Mouse (Mus musculus) 416B (cell line): ENCODE measurements at regions not wholly inside any gene's neighbourhood (a gene's known extent, or its start where the extent isn't known, plus 50 kb on each side); places are given as distances from the start of the nearest gene placed in this dataset.

Experiments
- DNase-seq: peaks from one replicate; pipeline ENCODE4 v3.0.0; 2011; ENCODE audit warnings: low read depth

DNA sequence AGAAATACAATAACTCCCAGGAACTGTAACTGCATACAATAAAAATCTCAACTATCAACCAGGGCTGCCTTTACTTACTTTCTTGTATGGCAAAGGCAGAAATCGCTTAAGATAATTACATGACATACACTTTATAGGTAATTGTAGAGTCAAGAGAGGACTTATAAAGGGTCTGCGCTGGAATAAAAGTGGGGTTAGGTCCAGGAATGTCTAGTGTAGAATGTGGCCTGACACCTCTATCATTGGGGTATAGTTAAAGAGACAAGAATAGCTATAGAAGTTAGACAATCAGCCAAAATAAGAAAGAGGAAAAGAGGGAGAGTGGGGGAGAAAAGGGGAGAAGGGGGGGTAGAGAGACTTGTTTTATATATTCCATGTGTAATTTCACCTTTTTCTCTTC is 144.8 kb upstream of the Gimd1 start:
- DNase-seq, result no peak

DNA sequence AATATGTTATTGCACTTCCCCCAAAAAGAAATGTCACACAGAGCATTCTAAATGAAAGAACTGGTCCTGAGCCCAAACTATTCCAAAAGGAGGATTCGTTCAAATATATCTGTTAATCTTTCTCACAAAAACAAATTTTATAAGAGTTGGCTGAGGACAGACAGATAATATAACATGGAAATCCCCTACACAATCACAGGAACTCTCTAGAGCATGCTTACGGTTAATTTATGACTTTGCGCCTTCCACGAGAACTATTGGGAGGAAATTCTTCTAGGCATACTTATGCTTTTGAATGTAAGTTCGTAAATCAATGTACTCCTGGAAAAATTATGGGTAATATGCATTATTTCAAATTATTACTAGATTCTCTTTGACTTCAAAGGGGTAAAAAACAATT is 144.1 kb upstream of the Gimd1 start:
- DNase-seq, result no peak

DNA sequence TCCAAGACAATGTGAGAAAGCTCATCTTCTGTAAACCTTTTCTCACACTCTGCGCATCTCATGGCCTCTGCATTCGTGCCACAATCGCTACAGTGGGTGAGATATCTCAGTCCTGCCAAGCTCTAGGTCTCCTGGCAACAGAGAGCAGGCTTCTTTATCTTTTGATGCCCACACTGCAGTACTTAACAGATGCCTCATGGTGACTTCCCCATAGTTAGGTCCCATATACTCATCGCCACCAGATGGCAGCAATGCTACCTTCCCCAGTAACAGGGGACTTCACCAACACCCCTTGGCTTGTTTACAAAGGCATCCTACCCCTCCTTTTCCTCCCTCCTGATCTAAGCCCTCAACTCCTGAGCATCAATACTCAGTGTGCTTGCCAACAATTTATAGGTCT is 123.5 kb upstream of the Gimd1 start:
- peak; percentile 80 for DNase-seq

DNA sequence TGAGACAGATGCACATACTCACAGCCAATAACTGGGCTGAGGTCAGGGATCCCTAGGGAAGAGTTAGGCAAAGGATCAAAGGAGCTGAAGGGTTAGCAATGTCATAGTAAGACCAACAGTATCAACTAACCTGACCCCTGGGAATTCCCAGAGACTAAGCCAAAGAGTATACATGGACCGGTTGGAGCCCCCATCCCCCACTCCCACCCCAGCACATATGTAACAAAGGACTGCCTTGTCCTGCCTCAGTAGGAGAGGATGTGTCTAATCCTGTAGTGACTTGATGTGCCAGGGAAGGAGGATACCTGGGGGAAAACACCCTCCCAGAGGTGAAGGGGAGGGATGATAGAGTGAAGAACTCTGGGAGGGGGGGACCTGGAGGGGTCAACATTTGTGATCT is 119.4 kb upstream of the Gimd1 start:
- DNase-seq, result no peak

DNA sequence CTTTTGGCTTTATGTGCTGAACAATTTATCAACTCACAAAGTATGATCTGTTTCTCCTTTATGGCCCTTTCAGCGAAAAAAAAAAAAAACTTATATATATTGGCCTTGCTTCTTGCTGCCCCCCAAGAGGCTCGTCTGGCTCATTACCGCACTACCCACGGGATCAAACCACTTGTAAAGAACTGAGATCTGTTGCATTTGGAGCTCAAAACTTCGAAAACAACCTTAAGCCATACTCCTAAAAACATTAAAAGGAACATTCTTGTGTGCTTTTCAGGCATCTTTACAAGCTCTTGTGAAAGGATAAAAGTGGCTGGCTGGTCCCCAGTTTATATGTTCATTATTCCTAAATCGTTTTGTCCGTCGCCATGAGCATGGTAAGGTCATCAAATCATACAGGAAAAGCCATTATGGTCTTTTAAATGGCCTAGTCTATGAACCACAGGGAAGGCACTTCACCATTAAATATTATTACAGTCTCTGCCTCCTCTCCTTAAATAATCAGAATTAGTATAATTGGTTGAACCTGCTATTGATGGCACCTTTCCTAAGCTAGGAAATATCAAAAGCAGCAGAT is 117.0 kb upstream of the Gimd1 start:
- no peak for DNase-seq

DNA sequence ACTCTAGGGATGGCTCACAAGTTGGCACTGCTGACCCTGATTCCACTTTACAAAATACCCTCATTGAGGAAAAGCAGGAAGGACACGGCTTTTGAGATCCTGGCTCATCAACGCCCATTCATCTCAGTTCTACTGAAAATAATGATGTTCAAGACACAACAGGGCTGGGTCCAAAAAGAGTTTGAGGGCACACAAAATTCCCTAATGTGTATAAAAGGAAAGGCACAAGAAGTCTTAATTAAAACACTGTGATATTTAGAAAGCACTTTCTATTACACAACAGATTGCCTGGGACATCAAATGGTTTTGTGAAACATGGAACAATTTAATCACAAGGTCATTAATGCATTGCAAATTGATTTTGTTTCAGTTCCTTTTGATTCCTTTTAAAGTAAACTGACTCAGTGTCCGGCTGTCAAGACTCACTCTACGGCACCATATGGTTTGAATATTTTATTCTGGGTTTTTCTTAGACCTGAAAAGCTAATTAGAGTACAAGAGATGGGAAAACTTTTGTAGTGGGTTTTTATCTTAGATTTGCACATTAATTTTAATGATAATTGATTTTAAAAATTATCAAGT is 96.2 kb upstream of the Gimd1 start:
- no peak for DNase-seq

DNA sequence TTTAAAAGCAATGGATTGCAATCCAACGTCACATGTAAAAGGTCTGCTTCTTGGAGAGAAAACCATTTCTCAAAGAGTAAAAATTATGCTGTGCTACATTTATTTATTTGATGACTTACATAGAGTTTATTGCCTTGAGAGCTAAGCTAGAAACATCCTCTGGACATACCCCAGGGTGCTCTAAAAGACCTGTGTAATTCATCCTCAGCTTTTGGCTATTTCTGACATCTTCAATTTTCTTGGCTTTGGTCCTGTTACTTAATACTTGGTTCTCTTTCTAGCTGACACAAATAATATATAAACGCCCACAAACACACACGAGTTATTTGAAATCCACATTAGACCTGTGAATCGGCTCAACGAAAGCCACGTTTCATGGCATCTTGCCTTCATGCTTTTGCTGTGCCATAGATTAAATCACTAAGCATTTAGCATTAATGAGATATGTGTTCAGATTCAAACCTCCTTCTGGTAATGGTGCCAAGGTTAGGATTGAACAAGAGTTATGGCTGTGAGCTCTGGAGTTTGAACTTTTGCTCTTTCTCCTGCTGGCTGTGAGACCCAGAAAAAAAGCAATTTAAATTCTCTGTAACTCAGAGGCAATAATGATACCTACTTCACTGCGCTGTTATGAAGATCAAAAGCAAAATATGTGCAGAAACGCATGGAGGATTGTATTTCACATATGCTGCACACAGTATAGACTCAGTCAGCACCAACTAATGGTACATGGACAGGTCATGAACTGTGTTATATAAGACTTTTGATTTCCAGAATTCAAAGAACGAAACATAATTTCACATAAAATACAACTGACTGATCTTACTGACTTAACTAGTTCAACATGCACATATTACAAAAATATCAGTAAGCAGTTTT is 89.6 kb upstream of the Gimd1 start:
- no peak for DNase-seq

DNA sequence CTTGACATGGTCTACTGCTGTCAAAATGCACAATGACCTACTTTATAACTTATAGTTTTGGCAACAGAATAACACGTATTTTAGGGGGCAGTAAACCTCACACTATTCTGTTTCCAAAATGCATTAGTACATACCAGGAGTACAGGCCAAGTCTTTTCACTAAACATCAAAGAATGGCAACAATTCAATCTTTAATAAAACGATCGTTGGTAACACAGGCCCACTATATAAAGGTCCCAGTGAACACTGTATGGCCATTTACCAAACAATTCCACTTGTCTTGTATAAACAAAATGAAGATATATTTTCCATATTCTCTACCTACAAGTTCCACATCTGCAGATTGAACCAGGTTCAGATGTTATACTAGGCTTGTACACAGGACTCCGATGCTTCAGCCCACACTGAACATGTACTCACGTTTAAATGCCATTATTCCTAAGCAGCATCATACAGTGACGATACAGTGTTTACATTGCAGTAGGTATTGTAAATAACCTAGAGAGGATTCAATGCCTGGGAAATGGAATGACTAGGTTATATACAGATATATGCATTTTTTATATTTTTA is 78.3 kb upstream of the Gimd1 start:
- DNase-seq, result no peak

DNA sequence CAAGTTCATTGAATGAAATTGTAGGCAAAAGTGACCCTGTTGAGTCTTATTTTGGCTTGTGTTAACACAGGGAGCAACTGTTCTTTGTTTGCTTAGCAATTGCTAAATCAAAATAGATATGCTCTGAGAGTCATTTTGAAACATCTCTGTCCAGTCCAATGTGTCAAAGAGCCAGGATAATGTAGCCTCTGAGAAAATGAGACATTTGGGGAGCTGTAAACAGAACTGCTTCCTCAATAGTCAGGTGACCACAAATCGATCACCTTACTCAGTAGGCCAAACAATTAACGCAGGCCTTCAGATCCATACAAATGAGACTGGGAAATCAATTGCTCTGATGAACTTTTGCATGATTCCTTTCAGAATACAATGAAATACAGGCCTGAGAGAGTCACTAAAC is 63.9 kb upstream of the Gimd1 start:
- DNase-seq, result no peak

DNA sequence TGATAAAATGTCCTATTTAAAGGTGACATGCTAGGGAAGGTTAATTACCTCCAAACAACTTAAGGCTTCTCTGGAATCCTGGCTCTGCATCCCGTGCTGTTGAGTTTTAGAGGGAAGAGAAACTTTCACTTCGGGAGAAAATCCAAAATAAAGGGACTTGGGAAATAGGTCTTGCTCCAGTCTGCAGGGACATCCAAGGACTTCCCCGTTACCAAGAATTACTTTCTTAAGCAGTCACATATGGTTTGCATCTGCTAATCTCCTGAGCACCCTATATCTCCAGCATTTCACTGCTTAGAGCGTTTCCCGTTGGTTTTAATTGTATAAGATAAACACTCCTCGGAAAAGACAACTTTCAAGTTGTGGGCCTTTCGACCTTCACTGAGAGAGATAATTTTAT is 63.3 kb upstream of the Gimd1 start:
- DNase-seq, result no peak
